Mouse (Mus musculus) forebrain, embryonic 12.5 days (tissue): ENCODE measurements around the gene Adck2. TPM values are rescaled to one million over a fixed set of nuclear protein-coding genes. Genes with fewer than 3 reads are reported as not detected.

Experiments used
- ATAC-seq: fragments of 200-750 bp; cut with Nextera tagmentation; 2 replicates; pipeline ENCODE4 v1.8.0; 2017; ENCODE audit warnings: moderate TSS enrichment; ENCODE audit not compliant: low FRiP score
- H3K27ac ChIP-seq: fragments of 300-500 bp; sonication (generic); 2 replicates; pipeline ENCODE4 v1.5.1; 2016; ENCODE audit warnings: mild to moderate bottlenecking
- H3K27me3 ChIP-seq: fragments of 300-500 bp; sonication (generic); 2 replicates; pipeline ENCODE4 v1.6.1; 2016; ENCODE audit warnings: mild to moderate bottlenecking
- H3K36me3 ChIP-seq: fragments of 300-500 bp; sonication (generic); replicated peaks from 2 replicates; pipeline ENCODE4 v1.6.1; 2016; ENCODE audit warnings: mild to moderate bottlenecking
- H3K4me1 ChIP-seq: fragments of 300-500 bp; sonication (generic); 2 replicates; pipeline ENCODE4 v1.6.1; 2016
- H3K4me2 ChIP-seq: fragments of 300-500 bp; sonication (generic); 2 replicates; pipeline ENCODE4 v1.6.1; 2016; ENCODE audit warnings: mild to moderate bottlenecking, moderate library complexity
- H3K4me3 ChIP-seq: fragments of 300-500 bp; sonication (generic); replicated peaks from 2 replicates; pipeline ENCODE4 v1.5.1; 2016; ENCODE audit warnings: mild to moderate bottlenecking
- H3K9ac ChIP-seq: fragments of 300-500 bp; sonication (generic); 2 replicates; pipeline ENCODE4 v1.6.1; 2016; ENCODE audit warnings: mild to moderate bottlenecking
- H3K9me3 ChIP-seq: fragments of 300-500 bp; sonication (generic); 2 replicates; pipeline ENCODE4 v1.6.1; 2016
- WGBS: fragments of 180-500 bp; shearing (Covaris S2); methylation state at CpG from one replicate; pipeline ENCODE4 v1.1.7; 2016; 5-methylcytosine and 5-hydroxymethylcytosine counted together
- polyA plus RNA-seq: library from polyadenylated mRNA; unstranded; fragments of >200 nt; fragmentation: Nextera tagmentation; extraction: Ambion mirVana; gene quantifications from 2 replicates; pipeline ENCODE4 v1.2.1, GENCODE M21; 2016

The Adck2 gene
- polyA plus RNA-seq, result 36.6 and 37.0 TPM in 2 replicates

DNA sequence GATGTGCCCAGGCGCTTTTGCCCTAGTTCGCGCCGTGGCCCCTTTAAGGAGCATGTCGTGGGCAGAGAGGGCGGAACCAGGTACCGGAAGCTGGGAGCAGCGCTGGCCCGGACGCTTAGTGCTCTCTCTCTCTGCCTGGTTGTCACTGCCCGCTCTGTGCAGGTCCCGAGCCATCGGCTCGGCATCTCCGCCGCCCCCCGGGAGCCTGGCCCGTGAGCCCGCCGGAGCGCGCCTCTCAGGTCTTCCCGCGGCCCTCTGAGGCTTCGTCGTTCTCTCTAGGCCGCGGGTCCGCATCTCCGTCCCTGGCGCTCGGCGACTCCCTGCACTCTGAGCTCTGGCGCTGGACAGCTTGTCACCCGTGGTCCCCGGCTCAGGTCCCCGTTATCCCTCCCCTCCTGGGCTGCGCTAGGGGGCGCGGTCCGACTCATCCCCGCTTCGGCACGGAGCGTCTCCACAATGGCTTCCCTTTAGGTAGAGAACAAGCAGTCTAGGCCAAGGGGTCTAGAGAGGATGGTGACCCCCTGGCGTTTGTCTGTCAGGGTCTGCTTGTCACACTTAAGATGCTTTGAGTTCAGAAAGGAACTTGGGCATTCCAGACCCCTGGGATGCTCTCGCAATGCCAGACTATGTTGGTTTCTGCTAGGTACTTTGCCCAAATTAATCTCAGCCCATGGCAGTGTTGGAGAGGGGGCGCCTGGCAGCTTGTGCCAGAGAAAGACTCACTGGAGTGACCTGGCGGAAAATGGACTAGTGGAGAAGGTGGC is at the start of gene Adck2:
Adck2 (plus strand) TSS at position 83 of the 764 bp plus-strand sequence.
- WGBS, result under 1% methylated on average over 46 of the region's 49 CpGs
- H3K4me1 ChIP-seq, result peaks cover 13% of the 10 kb centered on the region
- no peaks in the 10 kb centered on the region for H3K27me3 ChIP-seq
- H3K9me3 ChIP-seq, result no peaks in the 10 kb centered on the region
- H3K4me2 ChIP-seq, result peak within 1 kb of the TSS; percentile 80
- H3K36me3 ChIP-seq, result peaks cover 8% of the 10 kb centered on the region
- peak within 1 kb of the TSS; percentile 95 for H3K27ac ChIP-seq
- H3K9ac ChIP-seq, result peak within 1 kb of the TSS; percentile 75
- H3K4me3 ChIP-seq, result peak within 1 kb of the TSS; percentile 77
- peak; percentile 97 for ATAC-seq

DNA sequence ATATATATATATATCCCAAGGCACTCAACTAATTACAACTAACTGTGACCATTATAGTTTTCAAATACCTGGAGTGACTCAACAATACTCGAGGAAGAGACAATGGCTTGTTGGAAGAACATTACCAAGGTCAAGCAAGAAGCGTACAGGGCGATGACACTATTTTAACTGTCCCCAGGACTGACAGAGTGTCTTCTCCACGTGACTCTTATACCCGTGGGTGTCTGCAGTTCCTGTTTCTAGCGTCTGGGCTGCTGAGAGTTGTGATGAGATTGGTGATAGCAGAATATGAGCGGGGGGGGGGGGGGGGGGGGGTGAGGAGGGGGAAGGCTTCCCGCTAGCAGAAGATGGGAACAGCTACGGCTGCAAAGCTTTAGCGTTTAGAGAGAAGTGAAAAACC is 46.9 kb upstream of the Adck2 start:
- H3K27ac ChIP-seq, result no peak overlapping the region
- no peak overlapping the region for H3K4me3 ChIP-seq
- no peak overlapping the region for H3K9ac ChIP-seq
- WGBS, result 86% methylated on average over 8 of the region's 10 CpGs
- peaks cover 26% of the 10 kb centered on the region for H3K4me1 ChIP-seq
- no peaks in the 10 kb centered on the region for H3K9me3 ChIP-seq
- no peak overlapping the region for H3K4me2 ChIP-seq
- no peak for ATAC-seq
- H3K36me3 ChIP-seq, result peaks cover 18% of the 10 kb centered on the region
- no peaks in the 10 kb centered on the region for H3K27me3 ChIP-seq

DNA sequence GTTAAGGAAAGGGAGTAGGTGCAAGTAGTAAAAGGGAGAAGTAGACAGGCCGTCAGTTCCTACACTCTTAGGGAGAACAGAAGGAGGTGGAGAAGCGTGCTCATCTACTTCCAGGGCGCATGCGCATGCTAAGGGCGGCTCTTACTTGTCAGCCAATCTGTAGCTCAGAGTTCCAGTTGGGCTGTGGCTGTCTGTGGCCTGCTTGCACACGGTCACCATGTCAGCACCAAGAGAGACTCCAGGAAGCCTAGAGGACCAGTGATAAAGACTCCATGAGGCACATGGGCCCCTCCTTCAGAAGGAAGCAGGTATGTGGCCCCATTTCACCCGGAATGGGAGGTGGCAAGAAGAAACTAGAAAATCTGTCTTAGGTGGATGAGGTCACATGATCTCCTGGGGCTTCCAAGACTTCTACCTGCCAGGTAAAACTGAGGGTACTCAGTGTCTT is 46.3 kb upstream of the Adck2 start:
- Histone ChIP-seq H3K9me3 (no peaks in the 10 kb centered on the region), H3K4me2 (no peak overlapping the region), H3K9ac (no peak overlapping the region), H3K27ac (no peak overlapping the region), H3K4me3 (no peak overlapping the region), H3K4me1 (peaks cover 26% of the 10 kb centered on the region), H3K27me3 (no peaks in the 10 kb centered on the region), H3K36me3 (peaks cover 12% of the 10 kb centered on the region)
- 93% methylated on average over 7 of the region's 7 CpGs for WGBS
- ATAC-seq, result no peak

DNA sequence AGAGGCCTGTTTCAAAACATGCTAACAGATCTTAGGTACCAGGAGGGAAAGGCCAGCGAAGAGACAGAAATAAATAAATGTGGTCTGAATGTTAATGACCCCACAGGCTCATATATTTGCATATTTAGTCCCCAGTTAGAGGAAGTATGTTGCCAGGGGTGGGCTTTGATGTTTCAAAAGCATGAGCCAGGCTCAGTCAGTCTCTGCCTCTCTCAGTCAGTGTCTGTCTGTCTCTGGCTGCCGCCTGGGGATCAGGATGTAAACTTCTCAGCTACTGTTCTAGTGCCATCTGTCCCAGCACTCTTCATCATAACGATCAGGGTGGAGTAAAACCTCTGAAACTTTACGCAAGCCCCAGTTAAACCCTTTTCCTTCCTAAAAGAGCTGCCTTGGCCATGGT is 45.9 kb upstream of the Adck2 start:
- no peak for ATAC-seq
- Histone ChIP-seq H3K9me3 (no peaks in the 10 kb centered on the region), H3K4me2 (no peak overlapping the region), H3K4me1 (peaks cover 26% of the 10 kb centered on the region), H3K9ac (no peak overlapping the region), H3K27ac (no peak overlapping the region; the same call in 1 of the 2 replicates), H3K36me3 (peaks cover 8% of the 10 kb centered on the region), H3K27me3 (no peaks in the 10 kb centered on the region), H3K4me3 (no peak overlapping the region)
- 57% methylated on average over 4 of the region's 4 CpGs for WGBS

DNA sequence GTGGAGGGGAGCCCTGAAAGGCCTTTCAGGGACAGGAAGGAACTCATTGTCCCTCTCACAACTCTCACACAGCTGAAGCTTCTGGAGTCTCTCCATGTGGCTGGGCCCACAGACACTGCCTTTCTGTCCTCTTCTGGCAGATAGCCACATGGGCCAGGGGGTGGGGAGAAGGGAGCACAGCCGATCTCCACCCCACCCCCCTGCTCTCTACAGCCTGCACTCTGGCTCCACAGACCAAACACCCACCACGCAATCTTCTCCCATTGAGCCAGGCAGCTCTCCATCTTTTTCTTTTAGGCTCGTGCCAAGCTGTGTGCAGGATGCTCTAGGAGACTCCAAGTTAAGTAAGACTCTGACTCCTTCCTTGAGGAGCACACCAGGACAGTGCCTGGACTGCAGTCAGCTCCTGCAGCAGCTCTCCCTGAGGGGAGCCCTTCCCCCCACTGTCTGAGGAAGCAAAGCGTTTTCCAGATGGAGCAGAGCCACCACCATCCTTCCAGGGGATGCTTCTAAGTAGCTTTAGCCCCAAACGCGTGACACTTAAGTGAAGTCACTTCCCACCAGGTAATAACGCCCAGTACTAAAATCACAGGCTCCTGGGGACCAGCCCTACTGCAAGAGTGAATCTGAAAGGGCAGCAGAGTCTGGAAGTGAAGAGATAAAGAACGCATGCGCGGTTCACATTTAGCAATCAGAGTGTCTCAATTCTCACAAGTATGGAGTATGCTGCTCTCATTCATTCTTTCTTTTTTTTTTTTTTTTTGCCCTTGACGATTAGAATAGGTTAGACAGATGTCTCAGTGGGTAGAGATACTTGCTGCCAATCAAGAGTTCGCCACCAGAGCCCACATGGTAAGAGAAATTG is 44.8 kb upstream of the Adck2 start:
- Histone ChIP-seq H3K36me3 (peaks cover 5% of the 10 kb centered on the region; the same call in 1 of the 2 replicates), H3K27ac (peak overlapping the region; percentile 57), H3K4me1 (peaks cover 26% of the 10 kb centered on the region), H3K4me2 (peak overlapping the region; percentile 15), H3K9ac (no peak overlapping the region), H3K27me3 (no peaks in the 10 kb centered on the region), H3K9me3 (no peaks in the 10 kb centered on the region), H3K4me3 (no peak overlapping the region)
- ATAC-seq, result peak; percentile 67; the same call in 1 of the 2 replicates
- WGBS, result 48% methylated on average over 12 of the region's 12 CpGs

DNA sequence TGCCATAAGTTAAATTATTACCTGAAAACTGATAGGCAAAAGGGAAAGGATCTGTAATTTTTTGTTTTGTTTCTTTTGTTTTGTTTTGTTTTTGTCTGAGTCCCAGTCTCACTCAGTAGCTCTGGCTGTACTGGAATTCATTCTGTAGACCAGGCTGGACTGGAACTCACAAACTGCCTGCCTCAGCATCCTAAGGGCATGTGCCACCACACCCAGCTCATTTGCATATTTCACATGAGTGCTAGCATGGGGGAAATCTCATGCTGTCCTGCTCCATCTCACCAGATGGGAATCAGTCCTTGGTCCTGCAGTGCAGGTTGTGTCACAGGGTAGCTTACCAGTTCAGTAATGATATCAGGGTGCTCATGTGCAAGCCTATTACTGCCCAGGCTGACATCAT is 38.7 kb upstream of the Adck2 start:
- H3K4me3 ChIP-seq, result no peak overlapping the region

GRCm38 (mm10) chr6:39536621-39537020 is 37.1 kb upstream of the Adck2 start:
- H3K27me3 ChIP-seq, result no peaks in the 10 kb centered on the region
- no peak overlapping the region for H3K4me3 ChIP-seq
- H3K27ac ChIP-seq, result no peak overlapping the region
- no peak overlapping the region for H3K9ac ChIP-seq
- no peak for ATAC-seq
- H3K9me3 ChIP-seq, result no peaks in the 10 kb centered on the region
- H3K36me3 ChIP-seq, result peaks cover 7% of the 10 kb centered on the region; the same call in 1 of the 2 replicates
- H3K4me2 ChIP-seq, result no peak overlapping the region
- WGBS, result 81% methylated on average over 1 of the region's 1 CpGs
- peaks cover 31% of the 10 kb centered on the region for H3K4me1 ChIP-seq

More for the DNA sequence above, 38.7 kb upstream of the Adck2 start:
- Histone ChIP-seq H3K9ac (no peak overlapping the region), H3K9me3 (no peaks in the 10 kb centered on the region), H3K36me3 (peaks cover 7% of the 10 kb centered on the region; the same call in 1 of the 2 replicates), H3K4me1 (peaks cover 20% of the 10 kb centered on the region), H3K27me3 (no peaks in the 10 kb centered on the region), H3K4me2 (no peak overlapping the region), H3K27ac (no peak overlapping the region)
- no peak for ATAC-seq

DNA sequence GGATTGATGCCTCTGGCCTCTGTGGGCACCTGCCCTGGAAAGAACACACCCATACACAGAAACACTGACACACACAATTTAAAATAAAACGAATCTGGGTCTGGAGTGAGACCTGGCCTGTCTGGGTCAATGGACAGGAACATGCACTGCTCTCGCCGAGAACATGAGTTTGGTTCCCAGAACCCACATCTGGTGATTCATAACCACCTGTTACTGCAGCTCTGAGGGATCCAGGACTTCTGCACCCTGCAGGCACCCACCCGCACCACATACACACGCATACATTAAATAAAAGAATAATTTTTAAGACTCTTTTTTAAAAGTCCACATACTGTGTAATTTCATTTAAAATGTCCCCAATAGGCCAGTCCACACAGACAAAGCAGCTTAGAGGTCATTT is 36.4 kb upstream of the Adck2 start:
- no peaks in the 10 kb centered on the region for H3K9me3 ChIP-seq
- no peak overlapping the region for H3K4me2 ChIP-seq
- ATAC-seq, result no peak
- WGBS, result 93% methylated on average over 5 of the region's 5 CpGs
- H3K27me3 ChIP-seq, result no peaks in the 10 kb centered on the region
- H3K27ac ChIP-seq, result no peak overlapping the region
- no peak overlapping the region for H3K4me3 ChIP-seq
- no peak overlapping the region for H3K9ac ChIP-seq
- H3K4me1 ChIP-seq, result peaks cover 31% of the 10 kb centered on the region
- H3K36me3 ChIP-seq, result peaks cover 7% of the 10 kb centered on the region; the same call in 1 of the 2 replicates

DNA sequence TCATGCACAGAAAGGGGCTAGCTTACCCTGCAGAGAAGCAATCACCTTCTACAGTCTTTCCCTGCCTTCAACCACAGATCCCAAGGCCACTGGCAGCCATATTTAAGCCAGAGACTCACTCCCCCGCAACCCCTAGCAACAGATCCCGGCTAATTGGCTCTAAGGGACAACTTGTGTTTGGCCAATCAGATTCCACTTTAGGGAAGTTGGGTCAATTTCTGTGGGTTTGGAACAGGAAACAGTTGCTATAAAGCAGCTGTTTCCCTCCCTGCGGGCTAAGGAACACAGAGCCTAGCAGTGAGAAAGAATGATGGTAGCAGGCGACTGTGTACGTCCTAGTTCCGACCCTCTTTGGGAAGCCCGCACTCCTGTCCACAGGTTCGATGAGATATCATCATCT is 35.4 kb upstream of the Adck2 start:
- H3K36me3 ChIP-seq, result peaks cover 7% of the 10 kb centered on the region; the same call in 1 of the 2 replicates
- H3K4me2 ChIP-seq, result no peak overlapping the region
- peaks cover 40% of the 10 kb centered on the region for H3K4me1 ChIP-seq
- H3K27me3 ChIP-seq, result no peaks in the 10 kb centered on the region
- H3K27ac ChIP-seq, result no peak overlapping the region
- H3K9me3 ChIP-seq, result no peaks in the 10 kb centered on the region
- no peak for ATAC-seq
- no peak overlapping the region for H3K9ac ChIP-seq
- no peak overlapping the region for H3K4me3 ChIP-seq
- 83% methylated on average over 8 of the region's 8 CpGs for WGBS

DNA sequence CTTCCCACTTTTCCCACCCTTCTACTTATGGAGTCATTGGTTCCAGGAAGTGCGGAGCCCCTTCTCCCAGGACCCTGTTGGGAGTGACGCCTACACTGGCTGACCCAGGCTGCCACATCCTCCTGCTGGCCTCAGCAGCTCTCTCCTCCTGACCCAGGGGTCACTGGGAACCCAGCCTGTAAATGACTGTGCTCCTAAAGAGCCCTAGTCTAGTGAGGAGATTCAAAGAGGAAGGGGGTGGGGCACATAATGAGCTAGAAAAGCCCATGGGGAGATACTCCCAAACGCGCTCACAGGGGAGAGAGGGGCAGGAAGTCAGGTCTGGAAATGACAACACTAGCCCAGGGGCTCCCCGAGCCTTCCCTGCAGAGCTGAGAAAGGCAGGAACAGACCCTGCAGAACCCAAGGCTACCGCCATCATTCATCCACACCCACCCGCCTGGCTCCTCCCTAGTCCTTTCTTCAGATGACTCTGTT is 34.0 kb upstream of the Adck2 start:
- Histone ChIP-seq H3K27ac (peak overlapping the region; percentile 66), H3K27me3 (no peaks in the 10 kb centered on the region), H3K36me3 (no peaks in the 10 kb centered on the region), H3K9me3 (no peaks in the 10 kb centered on the region), H3K4me1 (peaks cover 55% of the 10 kb centered on the region), H3K4me3 (no peak overlapping the region), H3K4me2 (peak overlapping the region; percentile 3; the same call in 1 of the 2 replicates), H3K9ac (no peak overlapping the region)
- 19% methylated on average over 7 of the region's 7 CpGs for WGBS
- ATAC-seq, result no peak

- peak overlapping the region; percentile 13; the same call in 1 of the 2 replicates for H3K27ac ChIP-seq
- H3K4me3 ChIP-seq, result no peak overlapping the region
- peaks cover 64% of the 10 kb centered on the region for H3K4me1 ChIP-seq
- H3K4me2 ChIP-seq, result no peak overlapping the region
- WGBS, result 59% methylated on average over 2 of the region's 2 CpGs
- no peak for ATAC-seq
- no peaks in the 10 kb centered on the region for H3K9me3 ChIP-seq
- H3K27me3 ChIP-seq, result no peaks in the 10 kb centered on the region
- no peaks in the 10 kb centered on the region for H3K36me3 ChIP-seq
- H3K9ac ChIP-seq, result no peak overlapping the region
These were observed 33.1 kb upstream of the Adck2 start for GRCm38 (mm10) chr6:39540563-39540962.
